Mouse (Mus musculus): Measurements from ENCODE around the gene Elf2.

GRCm38 (mm10) chr3:51333950-51334349 is 6.5 kb downstream of the Elf2 start:
- no peak for TF ChIP-seq CTCF (IDR thresholded peaks at IDR 0.05; ENCODE audit: low read depth, low read length)
- no peak for TF ChIP-seq POLR2A (IDR thresholded peaks at IDR 0.05; ENCODE audit: borderline replicate concordance, low read depth, low read length)

All from bone marrow macrophage, adult 2 months (primary cell).